Mouse (Mus musculus) kidney, adult 2 months (tissue): ENCODE results near the gene Gtf2e1.

ENCODE experiments used
- CTCF ChIP-seq: fragments of 200-500 bp; conservative IDR thresholded peaks from 2 replicates; pipeline ENCODE4 v1.5.1; 2011; ENCODE audit warnings: low read depth, mild to moderate bottlenecking, control low read depth, low read length, moderate library complexity, mixed read lengths; ENCODE audit not compliant: insufficient read depth, insufficient read length
- POLR2A ChIP-seq: fragments of 200-500 bp; IDR thresholded peaks from one replicate; pipeline ENCODE4 v1.6.1; 2011; ENCODE audit warnings: low read depth, low read length, control low read depth

- TF ChIP-seq CTCF (no peak), POLR2A (no peak)
Measured at GRCm38 (mm10) chr16:37584218-37585035, 44.8 kb upstream of the Gtf2e1 start.
